Mouse (Mus musculus) cerebellum, postnatal 10 days (tissue): Measurements from ENCODE around the gene Ugt8a.

Experiments
- DNase-seq, 2 experiments: peaks; one replicate each; pipeline ENCODE4 v3.0.0; 2021; ENCODE audit warnings: mixed read lengths in 2 of 2

Ugt8a gene

GRCm38 (mm10) chr3:125861601-125862000 lies 76.8 kb downstream of the Ugt8a start:
- peak; percentile 79 for DNase-seq

DNA sequence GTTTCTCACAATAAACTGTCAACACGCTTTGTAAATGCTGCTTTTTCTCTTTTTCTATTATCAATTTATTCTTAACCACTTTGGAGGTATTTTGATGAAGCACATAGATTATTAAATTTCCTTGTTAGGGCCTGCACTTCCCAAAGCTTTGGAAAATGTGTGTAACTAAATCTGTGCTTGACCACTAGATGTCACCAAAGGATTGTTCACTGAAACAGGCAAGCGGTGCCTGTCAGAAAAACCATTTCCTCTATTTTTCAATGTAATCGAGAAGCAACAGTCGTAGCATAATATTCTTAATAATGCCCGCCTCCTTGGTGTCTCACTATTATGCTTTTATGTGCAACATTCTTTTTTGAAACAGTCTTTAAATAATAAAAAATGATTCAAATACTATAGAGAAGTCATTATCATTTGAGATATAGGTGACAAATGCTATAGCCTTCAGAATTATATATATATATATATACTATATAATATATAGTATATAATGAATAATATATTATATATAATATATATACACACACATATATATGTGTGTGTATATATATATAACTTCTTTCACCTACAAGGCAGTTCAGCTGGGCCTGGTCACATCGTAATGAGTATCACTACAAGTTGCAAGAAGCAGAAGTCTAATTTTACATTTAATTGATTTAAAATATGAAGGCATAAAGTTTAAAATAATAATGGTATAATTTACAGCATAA lies 89.1 kb downstream of the Ugt8a start:
- peak; percentile 61 to 80 for DNase-seq

DNA sequence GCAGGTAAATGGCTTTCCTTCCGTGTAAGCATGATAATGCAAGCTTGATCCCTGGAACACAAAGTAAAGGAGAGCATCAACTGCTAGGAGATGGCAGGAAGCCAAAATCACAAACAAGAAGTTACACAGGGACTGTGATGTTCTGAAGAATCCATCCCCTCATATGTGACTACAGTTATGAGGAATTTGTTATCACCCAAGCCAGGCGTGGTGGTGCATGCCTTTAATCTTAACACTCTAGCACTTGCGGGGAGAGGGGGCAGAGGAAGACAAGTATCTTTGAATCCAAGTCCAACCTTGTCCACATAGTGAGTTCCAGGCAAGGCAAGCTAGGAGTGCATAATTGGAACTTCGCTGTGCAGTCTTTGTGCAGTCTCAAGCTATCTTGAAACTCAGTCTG lies 110.4 kb downstream of the Ugt8a start:
- DNase-seq, result peak in 1 of 2 experiments; percentile 19

DNA sequence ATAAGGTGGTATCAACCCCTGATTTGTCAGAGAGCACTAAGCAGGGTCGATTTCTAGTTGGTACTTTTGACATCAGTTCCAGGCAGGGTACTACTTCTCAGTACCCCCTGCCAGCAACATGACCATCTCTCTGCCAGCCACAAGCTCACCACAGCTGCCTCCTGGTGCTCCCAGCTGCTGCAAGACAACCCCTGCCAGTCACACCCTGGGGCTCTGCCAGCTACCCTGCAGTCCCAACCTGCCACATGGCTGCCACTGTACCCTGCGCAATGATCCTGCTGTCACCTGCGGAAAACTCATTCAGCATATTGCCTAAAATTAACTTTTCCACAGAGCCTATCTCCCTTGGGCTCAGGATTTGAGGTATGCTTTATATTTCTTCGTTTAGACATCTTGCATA lies 111.2 kb downstream of the Ugt8a start:
- peak; percentile 95 to 97 for DNase-seq

DNA sequence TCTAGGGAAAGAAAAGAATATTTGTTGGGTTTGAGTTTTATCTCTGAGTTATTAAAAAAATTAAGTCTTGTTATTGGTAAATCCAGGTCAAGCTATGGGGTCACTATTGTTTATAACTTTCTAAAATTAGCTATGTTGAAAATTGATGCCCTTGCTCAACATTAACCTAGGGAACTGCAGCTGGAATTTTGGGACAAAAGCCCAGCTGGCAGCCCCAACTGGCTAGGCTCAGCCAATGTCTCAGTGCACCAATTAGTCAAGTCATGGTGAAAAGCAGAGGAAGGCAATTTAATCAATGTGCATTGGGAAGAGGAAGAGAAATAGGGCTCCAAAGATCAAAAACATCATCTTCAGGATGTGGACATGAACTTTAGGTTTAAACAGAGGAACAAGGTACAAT lies 118.7 kb downstream of the Ugt8a start:
- DNase-seq, result peak; percentile 50 to 57
